Mouse (Mus musculus): ENCODE measurements at regions not wholly inside any gene's neighbourhood (a gene's known extent, or its start where the extent isn't known, plus 50 kb on each side); places are given as distances from the start of the nearest gene placed in this dataset.

DNA sequence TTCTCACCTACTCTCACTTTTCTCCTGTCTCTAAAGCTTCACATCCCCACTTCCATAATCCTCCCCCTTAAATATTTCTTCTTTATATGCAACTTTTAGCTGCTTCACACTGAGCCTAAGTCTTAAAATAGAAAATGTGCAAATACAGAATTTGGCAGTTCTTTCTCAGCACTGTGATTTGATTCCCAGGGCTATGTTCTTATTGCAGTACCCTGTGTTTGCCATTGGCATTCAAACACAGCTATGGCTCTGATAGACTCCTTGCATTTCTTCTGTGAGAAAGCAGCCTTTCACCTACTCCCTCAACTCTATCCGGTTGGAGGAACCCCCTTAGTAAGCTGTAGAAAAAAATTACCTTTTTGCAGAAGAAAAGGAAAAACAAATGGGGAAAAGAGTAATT lies 192.6 kb upstream of the Cldn34d start:
- peak; percentile 23 for DNase-seq (ENCODE audit: low read depth, low spot score)

DNA sequence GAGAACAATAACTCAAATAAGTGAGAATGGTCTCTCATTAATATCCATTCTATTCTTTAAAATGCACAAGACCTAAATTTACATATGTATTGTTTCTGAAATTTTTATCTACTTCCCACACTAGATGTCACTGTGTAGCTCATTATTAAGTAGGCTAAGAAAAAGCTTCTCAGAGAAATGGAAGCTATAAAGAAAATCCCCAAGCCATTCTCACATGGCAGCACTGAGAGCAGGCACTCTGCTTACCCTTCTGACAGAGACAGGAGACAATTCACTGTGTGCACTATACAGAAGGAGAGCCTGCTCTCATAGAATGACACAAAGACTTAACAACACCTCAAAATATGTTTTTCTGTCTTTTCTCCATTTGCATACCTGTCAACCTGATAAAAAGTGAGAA lies 187.9 kb upstream of the Cldn34d start:
- no peak for DNase-seq (ENCODE audit: low read depth, low spot score)

DNA sequence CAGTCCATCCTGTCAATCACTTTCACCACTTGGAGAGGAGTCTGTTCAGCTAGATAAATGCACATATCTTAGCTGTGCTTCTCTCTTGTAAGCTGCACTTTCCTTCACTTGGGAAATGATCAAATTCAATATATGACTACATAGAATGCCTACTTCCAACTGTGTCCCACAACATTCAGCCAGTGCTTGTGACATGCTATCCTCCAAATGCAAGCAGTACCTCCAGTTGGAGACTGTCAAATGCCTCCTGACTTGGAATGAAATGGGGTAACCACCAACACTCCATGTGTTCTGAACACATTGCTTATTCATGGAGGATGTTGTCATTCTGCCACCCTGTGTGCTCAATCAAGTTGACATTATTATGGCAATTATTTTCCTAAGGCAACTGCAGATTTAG lies 177.3 kb upstream of the Cldn34d start:
- DNase-seq (ENCODE audit: low read depth, low spot score): no peak

Measured in telencephalon, adult 2 months (tissue).